In genomic region chr4:142982585-142983294, GRCm38 (mm10) we compare ENCODE assay signal across 18 mouse cellular contexts.
DNase-seq lines count a peak whose midpoint lies in the region; ATAC-seq and TF ChIP-seq lines count a peak whose summit lies in the region.
"Had no signal": no experiment of that assay in that cellular context is flagged by ENCODE, and none has a peak within 500 bp of the region (broad histone marks: within the 10 kb centered on the region; RNA-seq: fewer than 3 reads in every experiment).

No protein-coding gene starts in this region.

- 51% methylated on average over 8 of the region's 8 CpGs for WGBS in forebrain, embryonic 15.5 days
- 56% methylated on average over 8 of the region's 8 CpGs for WGBS in forebrain, embryonic 11.5 days
- WGBS in hindbrain, embryonic 11.5 days, result 40% methylated on average over 8 of the region's 8 CpGs
- 50% methylated on average over 8 of the region's 8 CpGs for WGBS in midbrain, embryonic 13.5 days
- 81% methylated on average over 8 of the region's 8 CpGs for WGBS in thymus, adult 2 months

- H3K9ac ChIP-seq in forebrain, embryonic 15.5 days (replicated peaks), result no peak overlapping the region
- no peak overlapping the region for H3K9ac ChIP-seq in forebrain, embryonic 11.5 days (ENCODE audit: low read length)
- H3K9ac ChIP-seq in hindbrain, embryonic 11.5 days (ENCODE audit: low read depth, low read length), result no peak overlapping the region
- no peak overlapping the region for H3K9ac ChIP-seq in midbrain, embryonic 13.5 days (replicated peaks)
- H3K9ac ChIP-seq: heart, embryonic 12.5 days; limb, embryonic 15.5 days had no signal

- TF ChIP-seq CTCF in thymus, adult 2 months (IDR thresholded peaks at IDR 0.05; ENCODE audit: borderline replicate concordance, control insufficient read depth, extremely low read depth, insufficient read depth, low read length, poor library complexity), result no peak

- H3K27me3 ChIP-seq in forebrain, embryonic 15.5 days, result no peaks in the 10 kb centered on the region
- no peaks in the 10 kb centered on the region for H3K27me3 ChIP-seq in forebrain, embryonic 11.5 days (ENCODE audit: control insufficient read depth, insufficient read depth, low read length)
- H3K27me3 ChIP-seq in hindbrain, embryonic 11.5 days (ENCODE audit: control insufficient read depth, insufficient read depth, low read length), result no peaks in the 10 kb centered on the region
- no peaks in the 10 kb centered on the region for H3K27me3 ChIP-seq in midbrain, embryonic 13.5 days
- H3K27me3 ChIP-seq in thymus, adult 2 months (ENCODE audit: control insufficient read depth, insufficient read depth, low read length), result no peaks in the 10 kb centered on the region
- H3K27me3 ChIP-seq: limb, embryonic 15.5 days had no signal

- H3K36me3 ChIP-seq in forebrain, embryonic 15.5 days, result no peaks in the 10 kb centered on the region
- H3K36me3 ChIP-seq in forebrain, embryonic 11.5 days (ENCODE audit: control insufficient read depth, insufficient read depth, low read length), result no peaks in the 10 kb centered on the region
- no peaks in the 10 kb centered on the region for H3K36me3 ChIP-seq in hindbrain, embryonic 11.5 days (ENCODE audit: control insufficient read depth, insufficient read depth, low read length)
- no peaks in the 10 kb centered on the region for H3K36me3 ChIP-seq in midbrain, embryonic 13.5 days
- H3K36me3 ChIP-seq in thymus, adult 2 months (ENCODE audit: control insufficient read depth, insufficient read depth, low read length), result no peaks in the 10 kb centered on the region
- H3K36me3 ChIP-seq: heart, embryonic 12.5 days; limb, embryonic 15.5 days had no signal

- H3K9me3 ChIP-seq in forebrain, embryonic 15.5 days, result no peaks in the 10 kb centered on the region
- no peaks in the 10 kb centered on the region for H3K9me3 ChIP-seq in forebrain, embryonic 11.5 days (ENCODE audit: control insufficient read depth, low read length)
- no peaks in the 10 kb centered on the region for H3K9me3 ChIP-seq in hindbrain, embryonic 11.5 days (ENCODE audit: control insufficient read depth, low read length)
- no peaks in the 10 kb centered on the region for H3K9me3 ChIP-seq in midbrain, embryonic 13.5 days
- H3K9me3 ChIP-seq: heart, embryonic 12.5 days; limb, embryonic 15.5 days had no signal

- no peak overlapping the region for H3K4me2 ChIP-seq in forebrain, embryonic 15.5 days (replicated peaks)
- no peak overlapping the region for H3K4me2 ChIP-seq in forebrain, embryonic 11.5 days (ENCODE audit: low read depth, low read length, severe bottlenecking)
- no peak overlapping the region for H3K4me2 ChIP-seq in hindbrain, embryonic 11.5 days (replicated peaks; ENCODE audit: low read depth, low read length)
- no peak overlapping the region for H3K4me2 ChIP-seq in midbrain, embryonic 13.5 days (replicated peaks)
- H3K4me2 ChIP-seq: heart, embryonic 12.5 days; limb, embryonic 15.5 days had no signal

- TF ChIP-seq POLR2A in thymus, adult 2 months (IDR thresholded peaks at IDR 0.05; ENCODE audit: control insufficient read depth, extremely low read depth, insufficient read depth, low read length, poor library complexity), result no peak

- 0 out of 2 replicates have a peak overlapping the region, but pooled peaks have one; percentile 6 for H3K27ac ChIP-seq in forebrain, embryonic 15.5 days (replicated peaks)
- H3K27ac ChIP-seq in forebrain, embryonic 11.5 days (ENCODE audit: low read depth, low read length), result no peak overlapping the region
- H3K27ac ChIP-seq in hindbrain, embryonic 11.5 days (ENCODE audit: low read depth, low read length), result peak overlapping the region; percentile 30; the same call in 1 of the 2 replicates
- peak overlapping the region; percentile 45 for H3K27ac ChIP-seq in midbrain, embryonic 13.5 days
- H3K27ac ChIP-seq in thymus, adult 2 months (ENCODE audit: control insufficient read depth, insufficient read depth, low read length), result no peak overlapping the region
- H3K27ac ChIP-seq: kidney, postnatal 0 days; limb, embryonic 15.5 days had no signal

- H3K4me1 ChIP-seq in forebrain, embryonic 15.5 days, result peaks cover 14% of the 10 kb centered on the region
- H3K4me1 ChIP-seq in forebrain, embryonic 11.5 days (replicated peaks; ENCODE audit: control insufficient read depth, insufficient read depth, low read length), result 0 out of 2 replicates have a peak, but pooled peaks cover 2% of the 10 kb centered on the region
- H3K4me1 ChIP-seq in hindbrain, embryonic 11.5 days (replicated peaks; ENCODE audit: control insufficient read depth, insufficient read depth, low read length), result peaks cover 3% of the 10 kb centered on the region; the same call in 1 of the 2 replicates
- peaks cover 19% of the 10 kb centered on the region for H3K4me1 ChIP-seq in midbrain, embryonic 13.5 days (replicated peaks)
- no peaks in the 10 kb centered on the region for H3K4me1 ChIP-seq in thymus, adult 2 months (replicated peaks; ENCODE audit: control insufficient read depth, insufficient read depth, low read length)
- H3K4me1 ChIP-seq: heart, embryonic 12.5 days; limb, embryonic 15.5 days had no signal

- intact Hi-C loops in left cerebral cortex, postnatal 4 days (cut with DNase I), result no loop called here

- no peak overlapping the region for H3K4me3 ChIP-seq in forebrain, embryonic 15.5 days
- H3K4me3 ChIP-seq in forebrain, embryonic 11.5 days (ENCODE audit: low read depth, low read length), result no peak overlapping the region
- no peak overlapping the region for H3K4me3 ChIP-seq in hindbrain, embryonic 11.5 days (ENCODE audit: low read depth, low read length)
- no peak overlapping the region for H3K4me3 ChIP-seq in midbrain, embryonic 13.5 days (replicated peaks)
- H3K4me3 ChIP-seq in thymus, adult 2 months (ENCODE audit: control insufficient read depth, insufficient read depth, low read length), result no peak overlapping the region
- H3K4me3 ChIP-seq: erythroblast, embryonic 14.5 days; heart, embryonic 12.5 days; limb, embryonic 15.5 days had no signal

- no peak for DNase-seq in forebrain, embryonic 11.5 days (ENCODE audit: low spot score)
- DNase-seq in Muller cell, postnatal 12 days (ENCODE audit: inconsistent ontology term), result peak; percentile 7
- peak; percentile 18 for DNase-seq in hindbrain, embryonic 11.5 days (ENCODE audit: low spot score)
- DNase-seq in left cerebral cortex, postnatal 4 days, result no peak
- no peak for DNase-seq in thymus, adult 2 months
- DNase-seq in layer of hippocampus, adult 9-10 months (ENCODE audit: low spot score), result no peak
- DNase-seq: B cell, adult 2 months; gastrocnemius, postnatal 25 days; heart, postnatal 36 days; lung, adult 18-20 months; right cerebral cortex, postnatal 25 days had no signal

- no peak for ATAC-seq in forebrain, embryonic 15.5 days (replicated peaks)
- no peak for ATAC-seq in forebrain, embryonic 11.5 days (replicated peaks; ENCODE audit: low FRiP score)
- peak; percentile 78 for ATAC-seq in hindbrain, embryonic 11.5 days (ENCODE audit: low FRiP score)
- ATAC-seq in midbrain, embryonic 13.5 days, result peak; percentile 56; the same call in 1 of the 2 replicates
- ATAC-seq: intestine, postnatal 0 days had no signal

Comparison
In these comparisons a context has a peak if more than half of its experiments do, and no peak if none do; other contexts are left out.
1. H3K27ac ChIP-seq: peak in forebrain, embryonic 15.5 days (single experiment), hindbrain, embryonic 11.5 days (single experiment) and midbrain, embryonic 13.5 days (single experiment); none in forebrain, embryonic 11.5 days (single experiment) and thymus, adult 2 months (single experiment).
2. ATAC-seq: peak in hindbrain, embryonic 11.5 days (single experiment) and midbrain, embryonic 13.5 days (single experiment); none in forebrain, embryonic 15.5 days (single experiment) and forebrain, embryonic 11.5 days (single experiment).
3. DNase-seq: peak in Muller cell, postnatal 12 days (single experiment) and hindbrain, embryonic 11.5 days (single experiment); none in forebrain, embryonic 11.5 days (single experiment), left cerebral cortex, postnatal 4 days (single experiment), thymus, adult 2 months (single experiment) and layer of hippocampus, adult 9-10 months (single experiment).